Mouse (Mus musculus): ENCODE measurements around the gene Plekha7. TPM values are rescaled to one million over a fixed set of nuclear protein-coding genes. Genes with fewer than 3 reads are reported as not detected.
A peak's percentile ranks its signal among the peaks of the same experiment; 100 is the strongest.
"Not testable (repeated sequence)": the region's sequence is repeated elsewhere in the genome, so short reads cannot be mapped to it uniquely, and the experiment has no call there.

The Plekha7 gene
- polyA plus RNA-seq, 1 experiment from 2014 or later: 5.7 TPM

GRCm38 (mm10) chr7:116092710-116093465, 215.3 kb downstream of the Plekha7 start:
- peak overlapping the region; percentile 63 for H3K4me2 ChIP-seq (replicated peaks; ENCODE audit: low read depth, low read length)
- peak overlapping the region; percentile 77 for H3K9ac ChIP-seq (replicated peaks; ENCODE audit: low read depth)
- H3K27ac ChIP-seq (ENCODE audit: low read length): peak overlapping the region; percentile 88
- 0 out of 2 replicates have a peak, but pooled peaks cover 5% of the 10 kb centered on the region for H3K4me1 ChIP-seq (ENCODE audit: insufficient read depth, low read depth, low read length)
- under 1% methylated on average over 38 of the region's 38 CpGs for WGBS
- H3K36me3 ChIP-seq (ENCODE audit: insufficient read depth, low read length): no peaks in the 10 kb centered on the region
- DNase-seq (ENCODE audit: low spot score) (peak; percentile 99), ATAC-seq (peak; percentile 100)
- TF ChIP-seq EP300 (IDR thresholded peaks at IDR 0.05) (no peak), CTCF (IDR thresholded peaks at IDR 0.05) (peak; percentile 69)
- no peaks in the 10 kb centered on the region for H3K9me3 ChIP-seq (ENCODE audit: low read length)
- H3K4me3 ChIP-seq (ENCODE audit: low read depth, low read length): peak overlapping the region; percentile 54
- no peaks in the 10 kb centered on the region for H3K27me3 ChIP-seq (replicated peaks; ENCODE audit: insufficient read depth, low read length)

GRCm38 (mm10) chr7:116084366-116084765, 223.8 kb downstream of the Plekha7 start, which contains the start of gene Gm4353:
Gene Gm4353 (minus strand): TSS chr7:116084635.
- H3K9ac ChIP-seq (replicated peaks; ENCODE audit: low read depth); DNase-seq (ENCODE audit: low spot score); H3K36me3 ChIP-seq (ENCODE audit: insufficient read depth, low read length); H3K4me1 ChIP-seq (ENCODE audit: insufficient read depth, low read depth, low read length); ATAC-seq; H3K27ac ChIP-seq (ENCODE audit: low read length); H3K27me3 ChIP-seq (replicated peaks; ENCODE audit: insufficient read depth, low read length); H3K4me2 ChIP-seq (replicated peaks; ENCODE audit: low read depth, low read length); H3K9me3 ChIP-seq (ENCODE audit: low read length); H3K4me3 ChIP-seq (ENCODE audit: low read depth, low read length): not testable (repeated sequence)
- 96% methylated on average over 11 of the region's 11 CpGs for WGBS

Other genes starting within 250 kb of the Plekha7 start
- gene Gm4353, start 223.7 kb downstream of the Plekha7 start, polyA plus RNA-seq (2015; fragmentation: Nextera tagmentation; extraction: Ambion mirVana): 0.10 and 0.85 TPM in 2 replicates
- 435 and 500 TPM in 2 replicates for gene Rps13, start 25.8 kb upstream of the Plekha7 start, polyA plus RNA-seq (2015; fragmentation: Nextera tagmentation; extraction: Ambion mirVana)
- 12.7 and 17.1 TPM in 2 replicates for gene Pik3c2a, start 135.1 kb upstream of the Plekha7 start, polyA plus RNA-seq (2015; fragmentation: Nextera tagmentation; extraction: Ambion mirVana)
- gene Nucb2, start 196.0 kb upstream of the Plekha7 start, polyA plus RNA-seq (2015; fragmentation: Nextera tagmentation; extraction: Ambion mirVana): 40.3 and 49.9 TPM in 2 replicates